Mouse (Mus musculus) forebrain, embryonic 14.5 days (tissue): ENCODE measurements around the gene Gpr39. TPM values are rescaled to one million over a fixed set of nuclear protein-coding genes. Genes with fewer than 3 reads are reported as not detected.

ENCODE experiments used
- ATAC-seq: fragments of 200-750 bp; cut with Nextera tagmentation; 2 replicates; pipeline ENCODE4 v1.8.0; 2017; ENCODE audit warnings: mild to moderate bottlenecking, moderate library complexity
- DNase-seq: peaks from one replicate; pipeline ENCODE4 v3.0.0-alpha.2; 2015; ENCODE audit warnings: low spot score
- H3K27ac ChIP-seq: fragments of 300-500 bp; sonication (generic); 2 replicates; pipeline ENCODE4 v1.5.1; 2014; ENCODE audit warnings: low read depth, mild to moderate bottlenecking, control low read depth, low read length, moderate library complexity
- H3K27me3 ChIP-seq: fragments of 300-500 bp; sonication (generic); replicated peaks from 2 replicates; pipeline ENCODE4 v1.6.1; 2014; ENCODE audit warnings: low read length, control low read depth, mixed read lengths; ENCODE audit not compliant: control insufficient read depth, insufficient read depth
- H3K36me3 ChIP-seq: fragments of 300-500 bp; sonication (generic); 2 replicates; pipeline ENCODE4 v1.6.1; 2014; ENCODE audit warnings: low read length, control low read depth; ENCODE audit not compliant: control insufficient read depth, insufficient read depth
- H3K4me1 ChIP-seq: fragments of 300-500 bp; sonication (generic); 2 replicates; pipeline ENCODE4 v1.6.1; 2014; ENCODE audit warnings: antibody characterized with exemption, low read length, control low read depth; ENCODE audit not compliant: control insufficient read depth, insufficient read depth
- H3K4me2 ChIP-seq: fragments of 300-500 bp; sonication (generic); 2 replicates; pipeline ENCODE4 v1.6.1; 2014; ENCODE audit warnings: mild to moderate bottlenecking, control low read depth, low read length
- H3K4me3 ChIP-seq: fragments of 300-500 bp; sonication (generic); 2 replicates; pipeline ENCODE4 v1.5.1; 2014; ENCODE audit warnings: low read depth, low read length, control low read depth
- H3K9ac ChIP-seq: fragments of 300-500 bp; sonication (generic); 2 replicates; pipeline ENCODE4 v1.6.1; 2014; ENCODE audit warnings: mild to moderate bottlenecking, low read length, control low read depth, moderate library complexity
- H3K9me3 ChIP-seq: fragments of 300-500 bp; sonication (generic); replicated peaks from 2 replicates; pipeline ENCODE4 v1.6.1; 2016; ENCODE audit warnings: low read length, control low read depth, mixed read lengths; ENCODE audit not compliant: control insufficient read depth
- WGBS: fragments of 180-500 bp; shearing (Covaris S2); extraction: QIAGEN DNeasy Blood & Tissue Kit; methylation state at CpG from one replicate; pipeline ENCODE4 v1.1.7; 2014; 5-methylcytosine and 5-hydroxymethylcytosine counted together
- polyA plus RNA-seq: library from polyadenylated mRNA; unstranded; fragments of >200 nt; fragmentation: Nextera tagmentation; extraction: Ambion mirVana; gene quantifications from 2 replicates; pipeline ENCODE4 v1.2.1, GENCODE M21; 2014

The Gpr39 gene
- polyA plus RNA-seq, 1 experiment from 2014 or later = not detected

DNA sequence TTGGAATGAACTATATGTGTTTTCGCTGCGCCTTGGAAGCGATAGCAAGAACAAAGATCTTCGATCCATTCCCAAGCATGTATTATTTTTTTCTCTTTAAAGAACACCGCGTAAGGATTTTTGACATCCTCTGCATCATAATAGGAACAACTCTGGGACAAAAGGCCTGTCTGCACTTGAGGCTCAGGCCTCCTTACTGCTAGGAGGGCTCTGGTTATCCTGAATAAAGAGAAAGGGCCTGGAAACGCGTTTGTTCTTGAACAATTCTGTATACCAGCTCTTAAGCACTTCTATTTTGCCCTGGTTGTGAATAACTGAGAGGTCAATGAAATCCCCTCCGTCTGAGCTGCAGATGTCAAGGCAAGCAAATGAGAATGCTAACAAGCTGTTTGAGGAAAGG lies 216.4 kb downstream of the Gpr39 start:
- DNase-seq (peak; percentile 32), ATAC-seq (peak; percentile 44; the same call in 1 of the 2 replicates)
- no peaks in the 10 kb centered on the region for H3K9me3 ChIP-seq
- H3K4me2 ChIP-seq = no peak overlapping the region
- H3K4me3 ChIP-seq = no peak overlapping the region
- 37% methylated on average over 9 of the region's 9 CpGs for WGBS
- no peaks in the 10 kb centered on the region for H3K4me1 ChIP-seq
- no peaks in the 10 kb centered on the region for H3K27me3 ChIP-seq
- no peak overlapping the region for H3K27ac ChIP-seq
- H3K9ac ChIP-seq = no peak overlapping the region
- no peaks in the 10 kb centered on the region for H3K36me3 ChIP-seq

DNA sequence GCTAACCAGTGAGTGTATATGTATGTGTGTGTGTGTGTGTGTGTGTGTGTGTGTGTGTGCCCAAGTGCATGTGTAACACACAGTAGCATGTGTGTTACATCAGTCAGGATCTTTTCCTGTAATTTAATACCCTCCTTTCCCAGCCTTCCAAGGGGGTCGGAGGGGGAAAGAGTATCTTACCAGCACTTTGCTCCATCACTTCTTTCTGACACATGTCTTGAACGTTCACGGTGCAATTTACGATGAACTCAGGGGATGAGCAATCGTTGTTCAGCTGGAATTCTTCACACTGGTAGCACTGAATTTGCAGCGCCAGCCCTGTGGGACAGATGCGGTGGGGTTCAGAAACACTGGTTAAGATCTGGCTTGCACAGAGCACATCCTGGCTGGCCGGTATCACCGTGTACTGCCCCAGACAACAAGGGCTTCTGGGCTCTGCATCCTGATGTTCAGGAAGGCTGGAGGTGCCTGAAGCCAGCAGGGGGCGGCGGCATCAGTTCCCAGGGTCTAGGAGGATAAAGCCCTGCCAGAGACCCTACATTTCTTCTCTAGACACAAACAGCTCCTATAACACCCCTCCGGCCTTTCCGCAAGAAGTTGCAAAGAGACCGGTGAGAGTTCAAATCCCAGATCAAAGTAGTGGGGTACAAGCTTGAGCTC lies 233.5 kb downstream of the Gpr39 start:
- Histone ChIP-seq H3K4me3 (peak overlapping the region; percentile 52), H3K9ac (peak overlapping the region; percentile 65; the same call in 1 of the 2 replicates), H3K27ac (no peak overlapping the region), H3K27me3 (peaks cover 10% of the 10 kb centered on the region; the same call in 1 of the 2 replicates), H3K36me3 (no peaks in the 10 kb centered on the region), H3K4me1 (peaks cover 21% of the 10 kb centered on the region), H3K4me2 (peak overlapping the region; percentile 99), H3K9me3 (no peaks in the 10 kb centered on the region)
- WGBS = 9% methylated on average over 14 of the region's 14 CpGs
- DNase-seq = peak; percentile 60
- ATAC-seq = peak; percentile 45

DNA sequence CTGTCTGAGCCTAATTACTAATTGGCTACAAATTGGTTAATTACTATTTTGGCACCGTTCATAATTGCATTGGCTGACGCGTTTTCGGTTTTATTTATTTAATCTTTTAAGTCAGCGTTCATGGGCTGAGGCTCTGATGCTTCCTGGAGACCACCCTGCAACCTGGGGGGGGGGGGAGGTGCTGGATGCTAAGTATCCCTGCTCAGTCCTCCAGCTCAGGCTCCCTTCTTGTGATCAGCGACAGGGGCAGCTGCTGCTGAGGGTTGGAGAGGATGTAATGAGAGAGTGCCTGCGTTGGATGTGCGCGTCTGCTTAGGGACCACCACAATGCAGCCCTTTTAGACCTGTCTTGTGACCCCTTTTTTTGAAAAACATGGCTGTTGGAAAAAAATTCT lies 234.1 kb downstream of the Gpr39 start:
- Histone ChIP-seq H3K9me3 (no peaks in the 10 kb centered on the region), H3K4me1 (peaks cover 21% of the 10 kb centered on the region), H3K27me3 (peaks cover 10% of the 10 kb centered on the region; the same call in 1 of the 2 replicates), H3K4me2 (peak overlapping the region; percentile 99), H3K4me3 (peak overlapping the region; percentile 52), H3K36me3 (no peaks in the 10 kb centered on the region), H3K9ac (peak overlapping the region; percentile 65), H3K27ac (no peak overlapping the region)
- ATAC-seq (peak; percentile 48), DNase-seq (no peak)
- under 1% methylated on average over 9 of the region's 9 CpGs for WGBS

DNA sequence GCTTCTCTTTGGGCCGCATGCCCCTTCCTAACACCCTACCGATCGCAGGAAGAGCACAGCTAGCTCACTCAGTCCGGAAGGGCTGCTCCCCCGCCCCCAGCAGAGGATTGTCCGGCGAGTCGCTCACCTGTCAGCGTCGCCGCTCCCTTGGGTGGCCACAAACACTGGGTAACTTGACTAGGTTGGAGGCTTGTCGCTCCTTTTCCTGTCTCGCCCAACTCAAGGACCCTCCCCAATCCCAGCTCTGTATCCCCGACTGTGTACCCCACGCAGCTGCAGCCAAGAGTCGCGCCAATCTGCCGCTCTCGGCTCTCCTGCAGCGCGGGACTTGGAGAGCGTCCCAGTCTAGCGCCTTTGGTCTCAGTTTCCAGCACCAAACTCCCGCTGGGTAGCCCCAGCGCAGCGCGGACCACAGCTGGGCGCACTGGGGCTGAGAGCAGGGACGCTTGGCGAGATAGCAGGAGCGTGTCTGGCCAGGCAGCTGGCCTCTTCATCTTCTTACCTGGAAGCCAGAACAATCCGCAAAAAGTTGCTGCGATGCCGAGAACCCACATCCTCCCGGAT lies 234.6 kb downstream of the Gpr39 start:
- Histone ChIP-seq H3K27me3 (peaks cover 10% of the 10 kb centered on the region; the same call in 1 of the 2 replicates), H3K4me1 (peaks cover 21% of the 10 kb centered on the region), H3K9ac (peak overlapping the region; percentile 65), H3K4me2 (peak overlapping the region; percentile 99), H3K4me3 (peak overlapping the region; percentile 52), H3K36me3 (no peaks in the 10 kb centered on the region), H3K9me3 (no peaks in the 10 kb centered on the region), H3K27ac (peak overlapping the region; percentile 33; the same call in 1 of the 2 replicates)
- WGBS = under 1% methylated on average over 35 of the region's 35 CpGs
- ATAC-seq (peak; percentile 83), DNase-seq (peak; percentile 82)

DNA sequence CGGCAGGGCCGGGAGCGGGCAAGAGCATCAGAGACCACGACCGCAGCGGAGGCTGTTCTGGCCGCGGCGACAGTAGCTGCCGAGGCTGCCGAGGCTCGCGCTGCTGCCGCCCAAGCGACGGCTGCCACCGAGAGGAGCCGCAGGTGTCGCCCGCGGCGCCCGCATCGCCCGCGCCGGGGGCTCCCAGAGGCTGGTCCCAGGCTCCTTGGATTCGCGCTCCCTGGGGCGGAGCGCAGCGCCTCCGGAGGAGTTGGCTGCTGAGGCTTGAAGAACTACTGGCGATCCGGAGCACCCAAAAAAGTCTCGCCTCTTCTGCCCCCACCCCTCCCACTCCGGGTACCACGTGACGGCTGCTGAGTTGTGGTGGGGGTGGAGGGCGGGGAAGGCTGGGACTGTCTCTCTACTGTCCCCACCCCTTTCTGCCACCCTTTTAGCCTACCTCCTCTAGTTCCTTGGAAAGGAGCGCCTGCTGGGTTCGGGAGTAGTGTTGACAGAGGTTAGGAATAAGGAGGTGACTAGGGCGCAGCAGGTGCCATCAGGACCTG lies 235.2 kb downstream of the Gpr39 start:
- H3K27ac ChIP-seq = peak overlapping the region; percentile 33; the same call in 1 of the 2 replicates
- peak overlapping the region; percentile 99 for H3K4me2 ChIP-seq
- no peaks in the 10 kb centered on the region for H3K36me3 ChIP-seq
- under 1% methylated on average over 42 of the region's 43 CpGs for WGBS
- H3K27me3 ChIP-seq = peaks cover 10% of the 10 kb centered on the region; the same call in 1 of the 2 replicates
- ATAC-seq = peak; percentile 61
- no peaks in the 10 kb centered on the region for H3K9me3 ChIP-seq
- peak overlapping the region; percentile 52 for H3K4me3 ChIP-seq
- H3K9ac ChIP-seq = peak overlapping the region; percentile 65
- H3K4me1 ChIP-seq = peaks cover 21% of the 10 kb centered on the region
- DNase-seq = peak; percentile 66

DNA sequence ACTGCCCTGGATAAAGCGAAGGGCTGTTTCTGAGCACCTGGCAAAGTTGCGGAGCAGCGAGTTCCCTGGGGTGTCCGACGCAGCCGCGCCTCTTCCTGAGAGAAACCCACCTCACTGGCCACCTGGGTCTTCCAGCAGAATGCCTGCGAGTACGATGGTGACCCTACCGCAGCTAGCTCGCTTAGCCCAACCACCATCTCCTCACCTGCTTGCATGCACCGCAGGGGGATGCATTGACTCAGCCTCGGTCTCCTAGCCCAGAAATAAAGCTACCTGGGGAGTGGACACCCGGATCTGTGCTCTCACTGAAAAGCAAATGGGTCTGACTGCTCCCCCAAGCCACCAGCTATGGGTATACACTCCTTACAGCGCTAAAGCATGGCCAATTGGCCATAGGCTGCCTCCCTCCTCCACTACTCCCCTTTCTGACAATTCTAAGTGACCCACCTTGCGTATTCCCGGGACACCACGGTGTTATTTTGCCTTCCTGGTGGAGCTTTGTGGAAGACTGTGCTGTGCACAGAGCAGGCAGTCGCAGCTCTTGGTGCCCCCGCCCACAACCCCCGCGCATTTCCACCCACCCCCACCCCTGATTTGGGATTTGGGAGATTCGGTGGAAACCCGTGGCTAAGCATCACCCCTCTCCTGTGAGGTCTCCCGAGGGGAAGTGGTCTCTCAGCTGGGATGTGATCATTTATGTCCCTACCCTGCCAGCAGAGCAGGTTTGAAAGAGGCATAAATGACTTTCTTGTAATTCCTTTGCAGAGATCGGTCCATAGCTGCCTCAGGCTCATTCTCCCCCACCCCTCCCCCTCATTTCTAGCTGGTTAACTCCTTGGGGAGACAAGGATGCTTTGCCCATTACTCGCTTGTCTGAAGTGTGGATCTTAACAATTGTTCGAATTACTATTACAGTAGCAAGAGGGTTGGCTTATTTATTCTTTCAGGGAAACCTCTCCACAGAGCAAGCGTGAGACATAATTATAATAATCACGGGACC lies 236.1 kb downstream of the Gpr39 start, which contains the start of gene Lypd1:
Gene Lypd1, minus strand, starts transcription at position 501 of the 1,000 bp plus-strand sequence.
- DNase-seq = peak; percentile 40
- 0 out of 2 replicates have a peak, but pooled peaks have one; percentile 6 for ATAC-seq
- H3K9me3 ChIP-seq = no peaks in the 10 kb centered on the region
- peaks cover 10% of the 10 kb centered on the region; the same call in 1 of the 2 replicates for H3K27me3 ChIP-seq
- peak within 1 kb of the TSS; percentile 52 for H3K4me3 ChIP-seq
- H3K9ac ChIP-seq = peak within 1 kb of the TSS; percentile 65
- H3K4me2 ChIP-seq = peak within 1 kb of the TSS; percentile 99
- peaks cover 21% of the 10 kb centered on the region for H3K4me1 ChIP-seq
- peak within 1 kb of the TSS; percentile 33; the same call in 1 of the 2 replicates for H3K27ac ChIP-seq
- H3K36me3 ChIP-seq = no peaks in the 10 kb centered on the region
- 4% methylated on average over 30 of the region's 30 CpGs for WGBS

DNA sequence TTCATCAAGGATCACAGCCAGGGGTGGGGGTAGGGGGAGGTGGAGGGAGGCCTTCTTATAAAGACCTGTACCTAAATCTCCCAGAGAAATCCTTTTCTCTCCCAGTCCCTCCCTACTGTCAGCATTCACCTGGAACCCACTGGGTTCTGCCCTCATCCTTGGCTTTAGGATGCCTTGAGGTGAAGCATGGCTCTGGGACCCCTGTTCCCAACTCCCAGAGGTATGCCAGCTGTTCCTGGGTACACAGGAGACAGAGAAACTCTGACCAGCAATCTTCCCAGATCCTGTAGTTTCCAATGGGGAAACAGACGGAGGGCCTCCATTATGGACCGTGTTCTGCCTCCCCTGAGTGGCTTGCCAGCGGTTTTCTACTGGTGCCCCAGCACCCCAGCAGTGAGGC lies 243.9 kb downstream of the Gpr39 start:
- Histone ChIP-seq H3K27ac (no peak overlapping the region), H3K4me1 (no peaks in the 10 kb centered on the region), H3K4me3 (no peak overlapping the region), H3K36me3 (no peaks in the 10 kb centered on the region), H3K27me3 (no peaks in the 10 kb centered on the region), H3K9ac (no peak overlapping the region), H3K4me2 (no peak overlapping the region), H3K9me3 (0 out of 2 replicates have a peak, but pooled peaks cover 5% of the 10 kb centered on the region)
- DNase-seq (no peak), ATAC-seq (no peak)
- 97% methylated on average over 3 of the region's 3 CpGs for WGBS

DNA sequence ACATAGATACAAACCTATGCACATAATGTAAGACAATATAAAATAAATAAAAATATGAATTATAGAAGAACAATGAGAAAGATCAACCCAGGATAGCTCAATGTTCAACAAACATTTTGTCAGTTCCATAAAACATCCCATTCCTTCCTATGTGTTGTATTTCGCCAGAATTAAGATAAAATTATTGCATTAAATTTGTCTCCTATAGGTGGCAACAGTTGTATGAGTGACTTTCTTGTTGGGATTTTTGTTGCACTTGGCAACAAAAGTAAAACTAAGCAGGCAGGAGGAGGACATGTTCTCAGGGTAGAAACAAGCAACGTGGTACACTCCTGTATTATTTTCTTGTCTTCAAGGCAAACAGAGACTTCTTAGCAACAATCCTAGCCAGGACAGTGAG lies 246.3 kb downstream of the Gpr39 start:
- WGBS = 77% methylated on average over 2 of the region's 2 CpGs
- Histone ChIP-seq H3K4me2 (no peak overlapping the region), H3K9ac (no peak overlapping the region), H3K27ac (no peak overlapping the region), H3K27me3 (no peaks in the 10 kb centered on the region), H3K4me1 (no peaks in the 10 kb centered on the region), H3K4me3 (no peak overlapping the region), H3K9me3 (0 out of 2 replicates have a peak, but pooled peaks cover 5% of the 10 kb centered on the region), H3K36me3 (no peaks in the 10 kb centered on the region)
- DNase-seq (peak; percentile 31), ATAC-seq (no peak)
